Mouse (Mus musculus) liver, adult 2 months (tissue): Measurements from ENCODE around the gene Itgb6.

Source experiments
- CTCF ChIP-seq: fragments of 200-500 bp; IDR thresholded peaks from 2 replicates; pipeline ENCODE4 v1.5.1; 2011; ENCODE audit warnings: low read depth, low read length, control low read depth
- POLR2A ChIP-seq: fragments of 200-500 bp; IDR thresholded peaks from 2 replicates; pipeline ENCODE4 v1.6.1; 2011; ENCODE audit warnings: low read length, control low read depth; ENCODE audit not compliant: insufficient read depth; ENCODE audit errors: extremely low read depth

GRCm38 (mm10) chr2:60695706-60696105 lies 26.7 kb downstream of the Itgb6 start:
- TF ChIP-seq CTCF: no peak
- TF ChIP-seq POLR2A: no peak
